Mouse (Mus musculus) brain, embryonic 14.5 days (tissue): Measurements from ENCODE around the gene Sumf1.

Experiments
- CTCF ChIP-seq: fragments of 200-500 bp; IDR thresholded peaks from 2 replicates; pipeline ENCODE4 v1.5.1; 2012; ENCODE audit warnings: inconsistent platforms, mild to moderate bottlenecking, moderate library complexity, borderline replicate concordance; ENCODE audit not compliant: insufficient read depth, insufficient read length; ENCODE audit errors: extremely low read depth
- POLR2A ChIP-seq: fragments of 200-500 bp; IDR thresholded peaks from 2 replicates; pipeline ENCODE4 v1.6.1; 2012; ENCODE audit warnings: mild to moderate bottlenecking, inconsistent platforms, borderline replicate concordance; ENCODE audit not compliant: poor library complexity, insufficient read depth, insufficient read length, severe bottlenecking; ENCODE audit errors: extremely low read depth

GRCm38 (mm10) chr6:108142796-108143195, 42.6 kb downstream of the Sumf1 start:
- TF ChIP-seq CTCF (no peak), POLR2A (no peak)
